Mouse (Mus musculus) liver, embryonic 14.5 days (tissue): ENCODE results near the gene Rnf43.

ENCODE experiments used
- CTCF ChIP-seq: IDR thresholded peaks from 2 replicates; pipeline ENCODE4 v1.5.1; 2016; ENCODE audit warnings: antibody characterized with exemption, low read depth, control low read depth
- EP300 ChIP-seq: IDR thresholded peaks from 2 replicates; pipeline ENCODE4 v1.6.1; 2016; ENCODE audit warnings: antibody characterized with exemption, low read depth

DNA sequence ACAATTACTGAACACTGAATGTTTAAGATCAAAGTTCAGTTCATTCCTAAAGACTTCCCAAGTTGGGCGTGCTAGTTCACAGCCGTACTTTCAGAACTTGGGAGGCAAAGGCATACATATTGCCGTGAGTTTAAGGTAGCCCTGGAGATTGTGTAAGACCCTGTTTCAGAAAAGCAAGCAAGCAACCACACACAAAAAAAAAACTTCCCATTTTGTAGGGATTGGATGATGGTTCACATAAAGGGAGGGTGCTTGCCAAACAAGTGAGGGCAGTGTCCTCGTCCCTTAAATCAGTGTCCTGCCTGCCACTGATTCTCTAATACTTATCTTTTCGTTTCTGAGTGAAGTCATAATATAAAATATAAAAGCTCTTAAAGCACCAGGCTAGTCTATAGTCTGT is 7.8 kb upstream of the Rnf43 start:
- TF ChIP-seq EP300 (no peak), CTCF (no peak)
